Mouse (Mus musculus): ENCODE measurements at regions not wholly inside any gene's neighbourhood (a gene's known extent, or its start where the extent isn't known, plus 50 kb on each side); places are given as distances from the start of the nearest gene placed in this dataset.

DNA sequence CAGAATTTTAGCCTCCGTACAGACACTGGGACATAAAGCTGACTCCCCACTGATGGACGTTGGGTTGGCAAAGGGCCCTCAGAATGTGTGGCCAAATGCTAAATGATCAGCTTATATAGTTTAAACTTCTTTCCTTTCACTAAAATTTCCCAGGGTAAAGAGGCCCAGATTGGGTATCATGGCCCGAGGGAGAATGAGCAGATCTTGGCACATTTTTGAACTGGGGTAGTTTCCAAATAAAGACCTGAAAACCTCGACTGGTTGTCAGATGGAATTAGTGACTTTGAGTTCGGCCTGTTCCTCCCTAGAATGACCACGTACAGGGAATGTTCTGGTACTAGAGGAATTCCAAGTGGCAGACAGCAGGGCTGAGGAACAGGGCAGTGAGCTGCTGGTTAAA is 127.9 kb upstream of the Adra1d start:
- no peak overlapping the region for H3K4me3 ChIP-seq (ENCODE audit: low read depth, low read length)
- DNase-seq (ENCODE audit: low spot score), result no peak
- H3K9me3 ChIP-seq (replicated peaks), result no peaks in the 10 kb centered on the region
- H3K36me3 ChIP-seq (replicated peaks), result no peaks in the 10 kb centered on the region
- no peaks in the 10 kb centered on the region for H3K27me3 ChIP-seq (ENCODE audit: insufficient read depth, low read length)
- no peak for ATAC-seq (ENCODE audit: extremely low read depth, insufficient number of reproducible peaks, low FRiP score, poor library complexity, severe bottlenecking)
- H3K4me1 ChIP-seq (ENCODE audit: insufficient read depth, low read depth, low read length), result no peaks in the 10 kb centered on the region
- TF ChIP-seq GATA1 (IDR thresholded peaks at IDR 0.05; ENCODE audit: borderline replicate concordance, low read length) (no peak), CTCF (IDR thresholded peaks at IDR 0.05; ENCODE audit: low read depth, low read length) (no peak), TAL1 (conservative IDR thresholded peaks at IDR 0.05; ENCODE audit: low read depth, low read length) (no peak), POLR2AphosphoS5 (IDR thresholded peaks at IDR 0.05; ENCODE audit: insufficient replicate concordance, low read depth, low read length) (no peak), GATA2 (IDR thresholded peaks at IDR 0.05; ENCODE audit: borderline replicate concordance, low read depth, low read length) (no peak)

DNA sequence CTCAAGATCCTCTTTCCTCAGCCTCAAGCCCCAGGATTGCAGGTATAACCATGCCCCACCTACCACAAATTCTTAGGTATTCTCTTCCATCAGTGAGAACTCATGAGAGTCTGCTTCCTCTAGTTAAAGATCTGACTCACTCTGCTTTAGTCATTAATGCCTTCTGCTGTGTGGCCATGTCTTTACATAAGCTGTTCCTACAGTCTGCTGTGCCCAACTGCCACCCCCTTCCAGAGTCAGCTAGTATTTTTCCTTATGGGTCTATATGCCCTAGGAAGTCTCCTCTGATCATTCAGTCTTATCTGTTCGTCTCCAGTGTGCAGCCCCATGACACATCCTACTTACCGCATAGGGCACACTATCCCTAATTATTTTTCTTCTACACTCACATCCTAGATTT is 126.2 kb upstream of the Adra1d start:
- DNase-seq (ENCODE audit: low spot score), result no peak
- H3K36me3 ChIP-seq (replicated peaks), result no peaks in the 10 kb centered on the region
- H3K9me3 ChIP-seq (replicated peaks), result no peaks in the 10 kb centered on the region
- no peaks in the 10 kb centered on the region for H3K27me3 ChIP-seq (ENCODE audit: insufficient read depth, low read length)
- no peak for ATAC-seq (ENCODE audit: extremely low read depth, insufficient number of reproducible peaks, low FRiP score, poor library complexity, severe bottlenecking)
- TF ChIP-seq GATA1 (IDR thresholded peaks at IDR 0.05; ENCODE audit: borderline replicate concordance, low read length), result no peak
- no peak for TF ChIP-seq TAL1 (conservative IDR thresholded peaks at IDR 0.05; ENCODE audit: low read depth, low read length)
- TF ChIP-seq POLR2AphosphoS5 (IDR thresholded peaks at IDR 0.05; ENCODE audit: insufficient replicate concordance, low read depth, low read length), result no peak
- TF ChIP-seq GATA2 (IDR thresholded peaks at IDR 0.05; ENCODE audit: borderline replicate concordance, low read depth, low read length), result no peak
- TF ChIP-seq CTCF (IDR thresholded peaks at IDR 0.05; ENCODE audit: low read depth, low read length), result no peak
- no peaks in the 10 kb centered on the region for H3K4me1 ChIP-seq (ENCODE audit: insufficient read depth, low read depth, low read length)
- no peak overlapping the region for H3K4me3 ChIP-seq (ENCODE audit: low read depth, low read length)

DNA sequence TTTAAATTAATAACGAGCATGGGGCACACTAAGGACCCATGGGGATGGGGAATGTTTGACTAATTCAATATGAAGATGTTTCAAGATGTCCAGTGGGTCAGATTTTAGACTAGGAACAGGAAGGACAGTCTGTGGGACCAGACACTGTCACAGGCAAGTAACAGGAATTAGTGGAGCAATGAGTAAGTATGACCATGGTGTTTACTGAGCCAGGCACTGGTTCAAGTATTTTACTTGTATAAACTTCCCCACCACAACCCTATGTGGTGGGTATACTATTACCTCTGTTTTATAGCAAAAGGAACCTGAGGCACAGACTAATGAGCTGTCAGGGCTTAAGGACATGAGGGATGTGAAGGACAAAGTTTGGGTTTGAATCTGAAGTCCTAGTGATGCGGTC is 125.4 kb upstream of the Adra1d start:
- no peak for TF ChIP-seq GATA2 (IDR thresholded peaks at IDR 0.05; ENCODE audit: borderline replicate concordance, low read depth, low read length)
- no peak for TF ChIP-seq POLR2AphosphoS5 (IDR thresholded peaks at IDR 0.05; ENCODE audit: insufficient replicate concordance, low read depth, low read length)
- no peak for TF ChIP-seq CTCF (IDR thresholded peaks at IDR 0.05; ENCODE audit: low read depth, low read length)
- Histone ChIP-seq H3K4me3 (ENCODE audit: low read depth, low read length) (no peak overlapping the region), H3K4me1 (ENCODE audit: insufficient read depth, low read depth, low read length) (no peaks in the 10 kb centered on the region), H3K9me3 (replicated peaks) (no peaks in the 10 kb centered on the region), H3K27me3 (ENCODE audit: insufficient read depth, low read length) (no peaks in the 10 kb centered on the region), H3K36me3 (replicated peaks) (no peaks in the 10 kb centered on the region)
- no peak for DNase-seq (ENCODE audit: low spot score)
- ATAC-seq (ENCODE audit: extremely low read depth, insufficient number of reproducible peaks, low FRiP score, poor library complexity, severe bottlenecking), result no peak

DNA sequence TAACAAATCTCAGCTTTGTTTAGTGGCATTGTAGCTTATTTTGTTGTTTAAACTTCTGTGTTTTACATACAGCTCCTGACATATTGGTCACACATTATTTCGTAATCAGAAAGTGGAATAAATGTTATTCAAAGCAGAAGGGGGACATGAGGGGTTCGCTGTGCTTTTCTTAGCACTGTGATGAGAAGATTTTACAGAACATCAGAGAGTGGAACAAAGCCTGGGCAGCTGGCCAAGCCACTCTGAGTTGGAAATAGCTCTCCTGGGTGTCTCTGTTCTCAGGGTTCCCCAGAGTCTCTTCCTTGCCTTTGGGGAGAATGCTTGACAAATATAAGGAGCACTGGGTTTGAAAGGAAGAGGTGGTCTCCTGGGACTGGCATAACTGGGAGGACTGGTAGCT is 124.7 kb upstream of the Adra1d start:
- no peak overlapping the region for H3K4me3 ChIP-seq (ENCODE audit: low read depth, low read length)
- no peak for ATAC-seq (ENCODE audit: extremely low read depth, insufficient number of reproducible peaks, low FRiP score, poor library complexity, severe bottlenecking)
- no peak for DNase-seq (ENCODE audit: low spot score)
- H3K27me3 ChIP-seq (ENCODE audit: insufficient read depth, low read length), result no peaks in the 10 kb centered on the region
- H3K36me3 ChIP-seq (replicated peaks), result no peaks in the 10 kb centered on the region
- H3K4me1 ChIP-seq (ENCODE audit: insufficient read depth, low read depth, low read length), result no peaks in the 10 kb centered on the region
- H3K9me3 ChIP-seq (replicated peaks), result no peaks in the 10 kb centered on the region
- TF ChIP-seq CTCF (IDR thresholded peaks at IDR 0.05; ENCODE audit: low read depth, low read length) (no peak), GATA2 (IDR thresholded peaks at IDR 0.05; ENCODE audit: borderline replicate concordance, low read depth, low read length) (no peak), TAL1 (conservative IDR thresholded peaks at IDR 0.05; ENCODE audit: low read depth, low read length) (no peak), GATA1 (IDR thresholded peaks at IDR 0.05; ENCODE audit: borderline replicate concordance, low read length) (no peak), POLR2AphosphoS5 (IDR thresholded peaks at IDR 0.05; ENCODE audit: insufficient replicate concordance, low read depth, low read length) (no peak)

DNA sequence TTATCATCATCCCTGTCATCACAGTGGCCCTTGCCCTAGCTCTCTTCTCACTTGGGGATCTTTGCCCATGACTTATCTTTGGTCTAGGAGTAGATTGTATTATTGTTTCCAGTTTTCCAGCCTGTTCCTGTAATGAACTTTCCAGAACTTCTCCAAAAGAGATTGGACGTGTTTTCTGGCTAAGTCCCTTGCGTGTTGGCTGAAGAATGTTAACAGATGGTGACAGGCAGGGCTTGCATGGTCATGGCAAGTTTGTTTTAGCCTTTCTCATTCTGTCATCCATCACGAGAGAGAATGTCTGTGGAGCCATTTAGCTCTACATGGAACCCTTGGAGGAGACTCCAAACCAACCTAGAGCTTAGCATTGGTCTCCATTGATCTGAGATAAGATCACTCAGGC is 123.2 kb upstream of the Adra1d start:
- Histone ChIP-seq H3K4me3 (ENCODE audit: low read depth, low read length) (no peak overlapping the region), H3K36me3 (replicated peaks) (no peaks in the 10 kb centered on the region), H3K27me3 (ENCODE audit: insufficient read depth, low read length) (no peaks in the 10 kb centered on the region), H3K9me3 (replicated peaks) (no peaks in the 10 kb centered on the region), H3K4me1 (ENCODE audit: insufficient read depth, low read depth, low read length) (no peaks in the 10 kb centered on the region)
- no peak for DNase-seq (ENCODE audit: low spot score)
- TF ChIP-seq TAL1 (conservative IDR thresholded peaks at IDR 0.05; ENCODE audit: low read depth, low read length) (no peak), POLR2AphosphoS5 (IDR thresholded peaks at IDR 0.05; ENCODE audit: insufficient replicate concordance, low read depth, low read length) (no peak), GATA1 (IDR thresholded peaks at IDR 0.05; ENCODE audit: borderline replicate concordance, low read length) (no peak), CTCF (IDR thresholded peaks at IDR 0.05; ENCODE audit: low read depth, low read length) (no peak), GATA2 (IDR thresholded peaks at IDR 0.05; ENCODE audit: borderline replicate concordance, low read depth, low read length) (no peak)
- no peak for ATAC-seq (ENCODE audit: extremely low read depth, insufficient number of reproducible peaks, low FRiP score, poor library complexity, severe bottlenecking)

DNA sequence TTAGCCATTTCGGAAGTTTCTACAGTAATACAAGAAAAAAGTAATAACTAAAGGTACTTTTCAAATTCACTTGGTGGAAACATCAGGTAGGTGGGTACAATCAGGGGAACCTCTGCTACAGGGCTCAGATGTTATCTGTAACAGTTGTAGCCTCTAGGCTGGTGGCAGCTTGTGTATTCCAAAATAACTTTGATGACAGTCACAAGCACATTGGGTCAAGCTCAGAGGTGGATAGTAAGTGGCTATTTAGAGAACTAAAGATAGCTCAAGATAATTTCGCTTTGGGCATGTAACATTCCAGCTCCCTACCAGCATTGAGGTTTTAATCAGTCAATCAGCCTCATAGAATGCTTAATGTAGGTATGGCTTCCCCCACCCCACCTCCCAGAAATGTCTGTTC is 121.7 kb upstream of the Adra1d start:
- no peaks in the 10 kb centered on the region for H3K4me1 ChIP-seq (ENCODE audit: insufficient read depth, low read depth, low read length)
- H3K4me3 ChIP-seq (ENCODE audit: low read depth, low read length), result no peak overlapping the region
- TF ChIP-seq GATA1 (IDR thresholded peaks at IDR 0.05; ENCODE audit: borderline replicate concordance, low read length), result no peak
- TF ChIP-seq CTCF (IDR thresholded peaks at IDR 0.05; ENCODE audit: low read depth, low read length), result no peak
- TF ChIP-seq POLR2AphosphoS5 (IDR thresholded peaks at IDR 0.05; ENCODE audit: insufficient replicate concordance, low read depth, low read length), result no peak
- no peak for TF ChIP-seq TAL1 (conservative IDR thresholded peaks at IDR 0.05; ENCODE audit: low read depth, low read length)
- TF ChIP-seq GATA2 (IDR thresholded peaks at IDR 0.05; ENCODE audit: borderline replicate concordance, low read depth, low read length), result no peak
- DNase-seq (ENCODE audit: low spot score) (no peak), ATAC-seq (ENCODE audit: extremely low read depth, insufficient number of reproducible peaks, low FRiP score, poor library complexity, severe bottlenecking) (no peak)
- H3K36me3 ChIP-seq (replicated peaks), result no peaks in the 10 kb centered on the region
- no peaks in the 10 kb centered on the region for H3K27me3 ChIP-seq (ENCODE audit: insufficient read depth, low read length)
- no peaks in the 10 kb centered on the region for H3K9me3 ChIP-seq (replicated peaks)

DNA sequence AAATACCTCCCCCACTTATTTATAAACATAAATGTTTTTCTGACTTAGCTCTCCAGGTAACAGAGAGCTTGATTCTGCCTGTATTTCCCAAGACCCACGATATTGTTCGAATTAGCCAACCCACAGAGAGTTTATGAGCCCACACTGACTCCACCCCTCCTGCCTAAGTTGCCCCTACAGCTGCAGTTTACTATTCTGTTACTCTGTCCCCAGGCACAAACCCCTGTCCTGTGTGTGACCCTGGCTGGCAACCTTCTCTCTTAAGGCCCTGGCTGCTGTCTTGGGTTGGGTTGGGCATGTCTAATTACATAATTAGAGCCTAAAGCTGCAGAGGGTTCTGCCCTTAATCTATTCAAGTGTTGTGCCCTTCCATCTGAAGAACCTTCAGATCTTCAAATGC is 116.4 kb upstream of the Adra1d start:
- DNase-seq (ENCODE audit: low spot score) (no peak), ATAC-seq (ENCODE audit: extremely low read depth, insufficient number of reproducible peaks, low FRiP score, poor library complexity, severe bottlenecking) (no peak)
- no peaks in the 10 kb centered on the region for H3K4me1 ChIP-seq (ENCODE audit: insufficient read depth, low read depth, low read length)
- no peak overlapping the region for H3K4me3 ChIP-seq (ENCODE audit: low read depth, low read length)
- no peaks in the 10 kb centered on the region for H3K36me3 ChIP-seq (replicated peaks)
- H3K9me3 ChIP-seq (replicated peaks), result no peaks in the 10 kb centered on the region
- no peak for TF ChIP-seq GATA2 (IDR thresholded peaks at IDR 0.05; ENCODE audit: borderline replicate concordance, low read depth, low read length)
- no peak for TF ChIP-seq GATA1 (IDR thresholded peaks at IDR 0.05; ENCODE audit: borderline replicate concordance, low read length)
- no peak for TF ChIP-seq CTCF (IDR thresholded peaks at IDR 0.05; ENCODE audit: low read depth, low read length)
- TF ChIP-seq TAL1 (conservative IDR thresholded peaks at IDR 0.05; ENCODE audit: low read depth, low read length), result no peak
- TF ChIP-seq POLR2AphosphoS5 (IDR thresholded peaks at IDR 0.05; ENCODE audit: insufficient replicate concordance, low read depth, low read length), result no peak
- H3K27me3 ChIP-seq (ENCODE audit: insufficient read depth, low read length), result no peaks in the 10 kb centered on the region
